ENCODE assay signal across 45 mouse cellular contexts in genomic region chr10:96079823-96080222, GRCm38 (mm10). TPM values are rescaled to one million over a fixed set of nuclear protein-coding genes. Genes with fewer than 3 reads are reported as not detected.
"Had no signal": no experiment of that assay in that cellular context is flagged by ENCODE, and none has a peak within 500 bp of the region (broad histone marks: within the 10 kb centered on the region; RNA-seq: fewer than 3 reads in every experiment).

No protein-coding gene starts in this region.

- H3K9ac ChIP-seq: heart, embryonic 12.5 days; heart, embryonic 13.5 days; heart, embryonic 15.5 days; hindbrain, embryonic 12.5 days; hindbrain, embryonic 13.5 days; hindbrain, embryonic 14.5 days; hindbrain, embryonic 15.5 days; intestine, embryonic 15.5 days; kidney, embryonic 15.5 days had no signal

- H3K27me3 ChIP-seq: heart, embryonic 12.5 days; heart, embryonic 13.5 days; heart, embryonic 15.5 days; hindbrain, embryonic 12.5 days; hindbrain, embryonic 13.5 days; hindbrain, embryonic 15.5 days; intestine, embryonic 15.5 days; kidney, embryonic 15.5 days had no signal

- DNase-seq: heart, adult 2 months; kidney, adult 11 months; kidney, postnatal 14 days; layer of hippocampus, adult 9-11 months; layer of hippocampus, postnatal 36 days had no signal

- H3K27ac ChIP-seq: heart, adult 2 months; heart, embryonic 10.5 days; heart, embryonic 13.5 days; heart, embryonic 15.5 days; hindbrain, embryonic 10.5 days; hindbrain, embryonic 12.5 days; hindbrain, embryonic 13.5 days; hindbrain, embryonic 14.5 days; hindbrain, embryonic 15.5 days; hindbrain, postnatal 0 days; intestine, embryonic 15.5 days; kidney, embryonic 15.5 days; kidney, postnatal 0 days had no signal

- H3K9me3 ChIP-seq: heart, embryonic 10.5 days; heart, embryonic 12.5 days; heart, embryonic 13.5 days; heart, embryonic 15.5 days; hindbrain, embryonic 10.5 days; hindbrain, embryonic 12.5 days; hindbrain, embryonic 13.5 days; hindbrain, embryonic 15.5 days; intestine, embryonic 15.5 days; kidney, embryonic 15.5 days had no signal

- ATAC-seq: hindbrain, embryonic 16.5 days; hindbrain, postnatal 0 days; inflammation-experienced regulatory T-cells, adult 6 months; intestine, embryonic 15.5 days; intestine, embryonic 16.5 days; intestine, postnatal 0 days had no signal

- H3K4me1 ChIP-seq: heart, embryonic 10.5 days; heart, embryonic 15.5 days; intestine, embryonic 15.5 days; kidney, embryonic 15.5 days had no signal

- H3K4me2 ChIP-seq: heart, embryonic 15.5 days; hindbrain, embryonic 12.5 days; hindbrain, embryonic 13.5 days; hindbrain, embryonic 14.5 days; hindbrain, embryonic 15.5 days; intestine, embryonic 15.5 days; kidney, embryonic 15.5 days had no signal

- H3K4me3 ChIP-seq: heart, adult 2 months; heart, embryonic 10.5 days; heart, embryonic 12.5 days; heart, embryonic 13.5 days; heart, embryonic 15.5 days; hindbrain, embryonic 10.5 days; hindbrain, embryonic 12.5 days; hindbrain, embryonic 13.5 days; hindbrain, embryonic 15.5 days; intestine, embryonic 15.5 days; kidney, embryonic 15.5 days had no signal

- H3K36me3 ChIP-seq: heart, embryonic 10.5 days; heart, embryonic 12.5 days; heart, embryonic 13.5 days; heart, embryonic 15.5 days; hindbrain, embryonic 10.5 days; hindbrain, embryonic 12.5 days; hindbrain, embryonic 13.5 days; hindbrain, embryonic 15.5 days; intestine, embryonic 15.5 days; kidney, embryonic 15.5 days had no signal

RNA-seq across cellular contexts. Expression of gene Gm5426, which starts 56.6 kb away (rescaled TPM):
- total RNA-seq: heart, adult 2 months; heart, adult 8-10 months; heart, postnatal 10 days; heart, postnatal 14 days; heart, postnatal 25 days; heart, postnatal 36 days; heart, postnatal 4 days; hematopoietic stem cell, adult 5-6 weeks; hindbrain, postnatal 0 days; layer of hippocampus, adult 18-20 months; layer of hippocampus, adult 8-10 months; layer of hippocampus, postnatal 10 days; layer of hippocampus, postnatal 14 days; layer of hippocampus, postnatal 25 days; layer of hippocampus, postnatal 36 days; left cerebral cortex, adult 18-20 months had no signal
- polyA plus RNA-seq: heart, adult 2 months; heart, embryonic 10.5 days; heart, embryonic 11.5 days; heart, embryonic 12.5 days; heart, embryonic 13.5 days; heart, embryonic 14.5 days; heart, embryonic 15.5 days; heart, embryonic 16.5 days; heart, postnatal 0 days; hindbrain, embryonic 10.5 days; hindbrain, embryonic 11.5 days; hindbrain, embryonic 12.5 days; hindbrain, embryonic 13.5 days; hindbrain, embryonic 14.5 days; hindbrain, embryonic 15.5 days; hindbrain, embryonic 16.5 days; hindbrain, postnatal 0 days; intestine, embryonic 14.5 days; intestine, embryonic 15.5 days; intestine, embryonic 16.5 days; intestine, postnatal 0 days; kidney, adult 2 months; kidney, embryonic 14.5 days; kidney, embryonic 15.5 days; kidney, embryonic 16.5 days; kidney, postnatal 0 days; large intestine, adult 2 months had no signal
